Mouse (Mus musculus): ENCODE results near the gene Dpf2. TPM values are rescaled to one million over a fixed set of nuclear protein-coding genes. Genes with fewer than 3 reads are reported as not detected.

Gene Dpf2
- total and polyA plus RNA-seq, 2 experiments: 10.3 to 40.0 TPM

DNA sequence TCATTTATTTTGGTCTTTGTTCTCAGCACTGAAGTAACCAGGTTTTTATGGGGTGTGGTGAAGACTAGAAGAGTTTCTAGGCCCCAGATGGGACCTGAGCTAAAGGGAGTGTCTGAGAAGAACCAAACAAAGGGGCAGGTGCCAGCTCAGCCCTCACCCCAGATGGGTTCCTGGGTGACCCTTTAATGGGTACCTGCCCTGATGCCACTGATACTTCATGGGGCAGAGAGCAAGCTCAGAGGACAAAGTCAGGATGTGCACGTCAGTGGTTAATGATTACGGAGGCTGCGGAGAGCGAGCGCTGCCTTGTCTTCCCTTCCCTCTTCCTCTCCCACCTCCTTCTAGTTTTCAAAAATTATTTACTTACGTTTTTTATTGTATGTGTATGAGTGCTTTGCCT, 31.7 kb downstream of the Dpf2 start:
- peaks cover 27% of the 10 kb centered on the region for H3K4me1 ChIP-seq (ENCODE audit: control insufficient read depth, insufficient read depth, low read length)
- WGBS: 39% methylated on average over 6 of the region's 6 CpGs
- peak overlapping the region; percentile 66 for H3K27ac ChIP-seq (replicated peaks; ENCODE audit: insufficient read depth, low read depth, low read length)

DNA sequence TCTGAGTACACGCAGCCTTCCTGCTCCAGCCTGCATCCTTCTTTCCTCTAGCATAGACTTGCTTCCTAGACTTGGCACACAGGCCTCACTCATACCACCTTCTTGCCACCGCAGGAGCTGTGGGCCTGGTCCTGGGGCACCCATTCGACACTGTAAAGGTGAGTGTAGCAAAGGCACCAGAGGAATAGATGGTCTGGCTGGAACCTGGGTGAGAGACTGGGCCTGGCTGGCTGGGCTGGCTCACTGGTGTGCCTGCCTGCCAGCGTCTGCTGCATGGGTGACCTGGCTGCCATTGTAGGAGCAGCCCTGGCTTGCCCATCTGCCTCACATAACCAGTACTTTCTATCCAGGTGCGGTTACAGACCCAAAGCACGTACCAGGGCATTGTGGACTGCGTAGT, 33.1 kb downstream of the Dpf2 start:
- H3K27ac ChIP-seq (replicated peaks; ENCODE audit: insufficient read depth, low read depth, low read length): peak overlapping the region; percentile 66
- 82% methylated on average over 7 of the region's 7 CpGs for WGBS
- H3K4me3 ChIP-seq (ENCODE audit: insufficient read depth, low read depth, low read length): no peak overlapping the region; the same call in 1 of the 2 replicates
- no peak for DNase-seq (ENCODE audit: extremely low read depth, low read depth, low spot score)
- H3K36me3 ChIP-seq (ENCODE audit: control insufficient read depth, insufficient read depth, low read length): peaks cover 4% of the 10 kb centered on the region; the same call in 1 of the 2 replicates
- peaks cover 32% of the 10 kb centered on the region for H3K4me1 ChIP-seq (ENCODE audit: control insufficient read depth, insufficient read depth, low read length)
- H3K27me3 ChIP-seq (ENCODE audit: control insufficient read depth, insufficient read depth, low read length): no peaks in the 10 kb centered on the region
- peak overlapping the region; percentile 43 for H3K9ac ChIP-seq (ENCODE audit: low read depth, low read length)
- TF ChIP-seq POLR2A (IDR thresholded peaks at IDR 0.05; ENCODE audit: extremely low read depth, insufficient read depth, low read length): no peak
- H3K79me2 ChIP-seq (ENCODE audit: control insufficient read depth, insufficient read depth, low read length): peaks cover 12% of the 10 kb centered on the region; the same call in 1 of the 2 replicates

More for the DNA sequence above, 31.7 kb downstream of the Dpf2 start:
- Histone ChIP-seq H3K36me3 (ENCODE audit: control insufficient read depth, insufficient read depth, low read length) (peaks cover 4% of the 10 kb centered on the region; the same call in 1 of the 2 replicates), H3K79me2 (ENCODE audit: control insufficient read depth, insufficient read depth, low read length) (peaks cover 12% of the 10 kb centered on the region; the same call in 1 of the 2 replicates), H3K27me3 (ENCODE audit: control insufficient read depth, insufficient read depth, low read length) (no peaks in the 10 kb centered on the region), H3K4me3 (ENCODE audit: insufficient read depth, low read depth, low read length) (no peak overlapping the region), H3K9ac (ENCODE audit: low read depth, low read length) (no peak overlapping the region)
- TF ChIP-seq CTCF (IDR thresholded peaks at IDR 0.05; ENCODE audit: low read depth, low read length) (no peak), POLR2A (IDR thresholded peaks at IDR 0.05; ENCODE audit: extremely low read depth, insufficient read depth, low read length) (no peak)
- peak; percentile 87 for DNase-seq (ENCODE audit: extremely low read depth, low read depth, low spot score)

DNA sequence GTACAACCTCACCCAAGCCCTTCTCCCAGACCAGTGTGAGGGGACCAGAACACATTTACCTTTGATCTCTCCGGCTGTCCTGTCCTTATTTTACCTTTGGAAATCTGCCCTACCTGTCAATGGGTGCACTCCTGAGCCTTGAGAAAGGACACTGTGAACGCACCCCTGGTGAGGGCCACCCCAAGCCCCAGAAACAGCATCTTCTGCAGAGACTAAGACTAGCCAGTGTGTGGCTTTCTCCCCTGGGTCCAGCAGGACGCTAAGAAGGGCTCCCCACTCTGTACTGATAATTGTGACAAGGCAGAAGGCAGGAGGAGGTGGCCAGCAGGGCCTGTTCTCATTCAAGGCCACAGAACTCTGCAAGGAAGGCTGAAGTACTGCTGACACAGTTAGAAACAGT, 33.9 kb downstream of the Dpf2 start:
- Histone ChIP-seq H3K79me2 (ENCODE audit: control insufficient read depth, insufficient read depth, low read length) (peaks cover 12% of the 10 kb centered on the region; the same call in 1 of the 2 replicates), H3K27ac (replicated peaks; ENCODE audit: insufficient read depth, low read depth, low read length) (peak overlapping the region; percentile 85), H3K4me3 (ENCODE audit: insufficient read depth, low read depth, low read length) (peak overlapping the region; percentile 53), H3K27me3 (ENCODE audit: control insufficient read depth, insufficient read depth, low read length) (no peaks in the 10 kb centered on the region), H3K4me1 (ENCODE audit: control insufficient read depth, insufficient read depth, low read length) (peaks cover 33% of the 10 kb centered on the region), H3K36me3 (ENCODE audit: control insufficient read depth, insufficient read depth, low read length) (peaks cover 4% of the 10 kb centered on the region; the same call in 1 of the 2 replicates), H3K9ac (ENCODE audit: low read depth, low read length) (peak overlapping the region; percentile 72)
- TF ChIP-seq POLR2A (IDR thresholded peaks at IDR 0.05; ENCODE audit: extremely low read depth, insufficient read depth, low read length) (no peak), CTCF (IDR thresholded peaks at IDR 0.05; ENCODE audit: low read depth, low read length) (no peak)
- 12% methylated on average over 3 of the region's 3 CpGs for WGBS
- DNase-seq (ENCODE audit: extremely low read depth, low read depth, low spot score): peak; percentile 83

DNA sequence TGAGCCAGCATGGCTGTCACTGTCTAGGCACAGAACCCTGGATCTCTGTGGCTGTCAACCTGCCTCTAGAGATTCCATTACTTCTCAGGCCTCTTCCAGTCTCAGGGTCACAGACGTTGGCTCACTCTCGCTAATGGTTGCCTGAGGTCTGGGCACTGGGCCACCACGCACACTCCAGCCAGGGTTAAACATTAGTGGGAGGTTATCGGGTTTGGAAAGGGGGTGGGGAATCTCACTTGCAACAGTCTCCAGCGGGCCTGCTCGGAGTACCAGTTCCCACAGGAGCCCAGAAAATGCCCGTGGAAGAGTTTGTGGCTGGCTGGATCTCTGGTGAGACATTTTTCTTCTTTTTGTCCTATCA, 34.5 kb downstream of the Dpf2 start:
- Histone ChIP-seq H3K4me1 (ENCODE audit: control insufficient read depth, insufficient read depth, low read length) (peaks cover 39% of the 10 kb centered on the region), H3K27ac (replicated peaks; ENCODE audit: insufficient read depth, low read depth, low read length) (peak overlapping the region; percentile 85), H3K9ac (ENCODE audit: low read depth, low read length) (peak overlapping the region; percentile 72), H3K79me2 (ENCODE audit: control insufficient read depth, insufficient read depth, low read length) (peaks cover 12% of the 10 kb centered on the region; the same call in 1 of the 2 replicates), H3K4me3 (ENCODE audit: insufficient read depth, low read depth, low read length) (peak overlapping the region; percentile 53), H3K27me3 (ENCODE audit: control insufficient read depth, insufficient read depth, low read length) (no peaks in the 10 kb centered on the region), H3K36me3 (ENCODE audit: control insufficient read depth, insufficient read depth, low read length) (no peaks in the 10 kb centered on the region)
- DNase-seq (ENCODE audit: extremely low read depth, low read depth, low spot score): peak; percentile 96
- WGBS: 1% methylated on average over 7 of the region's 7 CpGs
- no peak for TF ChIP-seq CTCF (IDR thresholded peaks at IDR 0.05; ENCODE audit: low read depth, low read length)
- 0 out of 2 replicates have a peak, but pooled peaks have one; percentile 20 for TF ChIP-seq POLR2A (IDR thresholded peaks at IDR 0.05; ENCODE audit: extremely low read depth, insufficient read depth, low read length)

DNA sequence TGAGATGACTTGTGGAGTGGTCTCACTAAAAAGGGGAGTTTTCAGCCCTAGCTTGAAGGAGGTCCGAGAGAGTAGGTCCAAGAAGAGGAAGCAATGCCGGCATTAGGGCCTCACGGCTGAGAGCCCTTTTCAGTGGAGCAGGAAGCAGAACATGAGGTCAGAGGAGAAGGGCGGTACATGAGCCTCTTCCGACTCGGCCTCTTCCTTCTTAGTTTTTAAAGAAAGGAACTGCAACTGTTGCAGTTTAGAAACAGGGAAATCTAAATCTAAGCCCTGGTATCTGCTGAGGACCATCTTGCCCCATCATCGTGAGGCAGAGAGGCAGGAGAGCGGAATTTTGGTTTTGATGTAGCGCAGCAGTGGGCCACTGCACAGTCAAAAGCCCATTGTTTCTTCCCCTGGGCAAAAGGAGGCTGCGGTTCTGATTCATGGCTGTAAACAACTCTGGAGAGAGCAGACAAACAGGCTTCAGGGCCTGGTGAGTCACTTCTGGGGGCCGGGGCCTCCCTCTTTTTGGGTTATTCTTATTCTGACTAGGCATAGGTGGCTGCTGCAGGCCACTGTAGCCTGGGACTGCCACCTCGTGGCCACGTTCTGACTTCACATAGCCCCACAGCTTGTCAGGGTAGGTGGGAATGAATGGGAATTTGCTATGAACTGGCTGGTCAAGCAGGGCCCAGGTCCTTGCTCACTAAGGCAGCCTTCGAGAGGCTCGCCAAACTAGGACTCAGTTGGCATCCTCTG, 35.0 kb downstream of the Dpf2 start, which contains the start of gene Slc25a45:
Slc25a45 (plus strand) TSS at position 191 of the 744 bp plus-strand sequence.
- Histone ChIP-seq H3K4me1 (ENCODE audit: control insufficient read depth, insufficient read depth, low read length) (peaks cover 42% of the 10 kb centered on the region), H3K27me3 (ENCODE audit: control insufficient read depth, insufficient read depth, low read length) (no peaks in the 10 kb centered on the region), H3K4me3 (ENCODE audit: insufficient read depth, low read depth, low read length) (peak within 1 kb of the TSS; percentile 53), H3K36me3 (ENCODE audit: control insufficient read depth, insufficient read depth, low read length) (no peaks in the 10 kb centered on the region), H3K27ac (replicated peaks; ENCODE audit: insufficient read depth, low read depth, low read length) (peak within 1 kb of the TSS; percentile 85), H3K9ac (ENCODE audit: low read depth, low read length) (peak within 1 kb of the TSS; percentile 72), H3K79me2 (ENCODE audit: control insufficient read depth, insufficient read depth, low read length) (peaks cover 12% of the 10 kb centered on the region; the same call in 1 of the 2 replicates)
- 40% methylated on average over 15 of the region's 15 CpGs for WGBS
- TF ChIP-seq CTCF (IDR thresholded peaks at IDR 0.05; ENCODE audit: low read depth, low read length) (peak; percentile 90), POLR2A (IDR thresholded peaks at IDR 0.05; ENCODE audit: extremely low read depth, insufficient read depth, low read length) (no peak)
- peak; percentile 34 for DNase-seq (ENCODE audit: extremely low read depth, low read depth, low spot score)
